Comparison of ENCODE assay signal across 17 mouse cellular contexts in genomic region chr4:28901496-28901895, GRCm38 (mm10).
DNase-seq lines count a peak whose midpoint lies in the region; ATAC-seq lines count a peak whose summit lies in the region.
"Had no signal": no experiment of that assay in that cellular context is flagged by ENCODE, and none has a peak within 500 bp of the region (broad histone marks: within the 10 kb centered on the region; RNA-seq: fewer than 3 reads in every experiment).

No protein-coding gene starts in this region.

- 84% methylated on average over 5 of the region's 5 CpGs for WGBS in hindbrain, embryonic 14.5 days
- WGBS in hindbrain, embryonic 16.5 days = 75% methylated on average over 5 of the region's 5 CpGs

- no peaks in the 10 kb centered on the region for H3K36me3 ChIP-seq in hindbrain, embryonic 14.5 days (replicated peaks; ENCODE audit: control insufficient read depth, insufficient read depth)
- H3K36me3 ChIP-seq in hindbrain, embryonic 16.5 days (ENCODE audit: control insufficient read depth, insufficient read depth, low read length) = no peaks in the 10 kb centered on the region
- H3K36me3 ChIP-seq: embryonic facial prominence, embryonic 10.5 days; liver, embryonic 15.5 days; midbrain, embryonic 10.5 days had no signal

- no peaks in the 10 kb centered on the region for H3K27me3 ChIP-seq in hindbrain, embryonic 14.5 days (ENCODE audit: control insufficient read depth, insufficient read depth, low read length)
- H3K27me3 ChIP-seq in hindbrain, embryonic 16.5 days (replicated peaks; ENCODE audit: control insufficient read depth, insufficient read depth, low read length) = no peaks in the 10 kb centered on the region
- H3K27me3 ChIP-seq: liver, embryonic 15.5 days had no signal

- no peaks in the 10 kb centered on the region; the same call in 1 of the 2 replicates for H3K4me1 ChIP-seq in hindbrain, embryonic 14.5 days (replicated peaks; ENCODE audit: control insufficient read depth, insufficient read depth, low read length)
- H3K4me1 ChIP-seq in hindbrain, embryonic 16.5 days (ENCODE audit: control insufficient read depth, insufficient read depth, low read depth, low read length) = no peaks in the 10 kb centered on the region
- H3K4me1 ChIP-seq: embryonic facial prominence, embryonic 10.5 days; liver, embryonic 15.5 days had no signal

- H3K9ac ChIP-seq in hindbrain, embryonic 14.5 days = no peak overlapping the region
- H3K9ac ChIP-seq in hindbrain, embryonic 16.5 days (ENCODE audit: low read depth, low read length) = no peak overlapping the region
- H3K9ac ChIP-seq: liver, embryonic 15.5 days had no signal

- peak overlapping the region; percentile 26; the same call in 1 of the 2 replicates for H3K27ac ChIP-seq in hindbrain, embryonic 14.5 days
- no peak overlapping the region for H3K27ac ChIP-seq in hindbrain, embryonic 16.5 days (ENCODE audit: low read depth, low read length)
- H3K27ac ChIP-seq: embryonic facial prominence, embryonic 10.5 days; liver, embryonic 15.5 days; macrophage; midbrain, embryonic 10.5 days had no signal

- no peak overlapping the region for H3K4me2 ChIP-seq in hindbrain, embryonic 14.5 days (replicated peaks)
- H3K4me2 ChIP-seq in hindbrain, embryonic 16.5 days (ENCODE audit: low read length) = no peak overlapping the region
- H3K4me2 ChIP-seq: liver, embryonic 15.5 days had no signal

- H3K9me3 ChIP-seq in hindbrain, embryonic 14.5 days (ENCODE audit: control insufficient read depth, low read length) = no peaks in the 10 kb centered on the region
- no peaks in the 10 kb centered on the region for H3K9me3 ChIP-seq in hindbrain, embryonic 16.5 days (ENCODE audit: control insufficient read depth, low read length)
- H3K9me3 ChIP-seq: embryonic facial prominence, embryonic 10.5 days; liver, embryonic 15.5 days; midbrain, embryonic 10.5 days had no signal

- no peak for ATAC-seq in hindbrain, embryonic 14.5 days (ENCODE audit: low FRiP score)
- ATAC-seq in hindbrain, embryonic 16.5 days = no peak
- ATAC-seq in cerebellum, adult (ENCODE audit: insufficient number of reproducible peaks, low FRiP score, low TSS enrichment) = peak; percentile 77; the same call in 1 of the 2 replicates
- ATAC-seq in activated CD4-positive, CD25-positive, alpha-beta regulatory T cell, adult 4 months = no peak

- H3K4me3 ChIP-seq in hindbrain, embryonic 14.5 days (replicated peaks; ENCODE audit: low read length) = no peak overlapping the region
- H3K4me3 ChIP-seq in hindbrain, embryonic 16.5 days (ENCODE audit: low read length) = no peak overlapping the region
- H3K4me3 ChIP-seq: embryonic facial prominence, embryonic 10.5 days; liver, embryonic 15.5 days; midbrain, embryonic 10.5 days had no signal

- no peak for DNase-seq in hindbrain, embryonic 14.5 days (ENCODE audit: low spot score)
- peak; percentile 78 for DNase-seq in brain, adult 2 months (ENCODE audit: low read depth, low spot score)
- peak; percentile 30 for DNase-seq in cerebellum, adult 9-11 months
- DNase-seq in right cerebral cortex, adult 18-20 months = no peak
- DNase-seq: adrenal gland, adult 8-10 months; gastrocnemius, postnatal 10 days; heart, adult 11 months; heart, postnatal 4 days; kidney, adult 2 months; kidney, postnatal 14 days had no signal

Comparison
In these comparisons a context has a peak if more than half of its experiments do, and no peak if none do; other contexts are left out.
1. DNase-seq: peak in brain, adult 2 months (single experiment) and cerebellum, adult 9-11 months (single experiment); none in hindbrain, embryonic 14.5 days (single experiment) and right cerebral cortex, adult 18-20 months (single experiment).